Mouse (Mus musculus): ENCODE data around the gene Ror1. TPM values are rescaled to one million over a fixed set of nuclear protein-coding genes. Genes with fewer than 3 reads are reported as not detected.

Ror1 gene
- total RNA-seq, 2 experiments from 2014 or later: 0.56 to 0.95 TPM

DNA sequence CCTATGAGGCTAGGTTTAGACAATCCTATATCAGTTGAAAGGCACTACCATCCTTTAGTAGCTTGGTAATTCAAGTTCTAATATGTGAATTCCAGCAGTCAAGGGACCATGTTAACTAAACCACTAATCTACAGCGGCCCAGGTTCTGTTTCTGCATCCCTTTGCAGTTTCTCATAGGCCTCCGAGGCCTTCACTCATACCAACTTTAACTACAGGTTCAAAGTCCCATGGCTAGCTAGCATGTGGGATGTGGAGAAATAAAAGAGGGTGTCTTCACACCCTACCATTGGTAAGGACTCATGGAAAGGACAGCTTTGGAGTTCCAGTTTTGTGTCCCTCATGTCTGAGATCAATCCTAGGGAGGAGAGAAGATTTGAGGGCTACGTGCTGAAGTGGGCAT lies 60.1 kb downstream of the Ror1 start:
- no peak for DNase-seq (ENCODE audit: low spot score in 2 of 2)

- no peak for DNase-seq (ENCODE audit: low spot score in 2 of 2)
Observed at GRCm38 (mm10) chr4:100158401-100158800, 62.8 kb downstream of the Ror1 start.

- no peak for DNase-seq (ENCODE audit: low spot score in 2 of 2)
Observed at GRCm38 (mm10) chr4:100160156-100160555, 64.6 kb downstream of the Ror1 start.

GRCm38 (mm10) chr4:100165790-100166189 lies 70.2 kb downstream of the Ror1 start:
- DNase-seq (ENCODE audit: low spot score in 2 of 2): no peak

- no peak for DNase-seq (ENCODE audit: low spot score in 2 of 2)
Observed at GRCm38 (mm10) chr4:100166871-100167270, 71.3 kb downstream of the Ror1 start.

GRCm38 (mm10) chr4:100169683-100170082 lies 74.1 kb downstream of the Ror1 start:
- no peak for DNase-seq (ENCODE audit: low spot score in 2 of 2)

GRCm38 (mm10) chr4:100170161-100170650 lies 74.6 kb downstream of the Ror1 start:
- DNase-seq (ENCODE audit: low spot score in 2 of 2): no peak

GRCm38 (mm10) chr4:100170743-100171142 lies 75.2 kb downstream of the Ror1 start:
- no peak for DNase-seq (ENCODE audit: low spot score in 2 of 2)

GRCm38 (mm10) chr4:100171483-100171898 lies 75.9 kb downstream of the Ror1 start:
- DNase-seq (ENCODE audit: low spot score in 2 of 2): no peak

DNA sequence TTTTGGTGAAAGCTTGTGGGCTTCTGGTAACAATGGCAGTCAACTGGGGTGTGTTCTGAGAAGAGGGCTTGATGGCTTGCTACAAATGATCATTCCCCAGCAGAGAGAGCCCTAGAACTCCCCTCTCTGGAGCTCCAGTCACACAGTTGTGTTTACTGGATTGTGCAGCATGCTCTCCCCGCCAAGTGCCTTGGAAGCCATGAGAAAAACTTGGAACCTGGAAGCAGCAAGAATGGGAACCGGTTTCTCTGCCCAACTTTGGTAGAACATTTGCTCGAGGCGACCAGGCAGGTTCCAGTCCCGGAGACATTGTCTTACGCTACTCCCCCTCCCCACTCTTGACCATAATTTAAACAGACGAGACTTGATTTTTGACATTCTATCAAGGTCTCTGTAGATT lies 80.0 kb downstream of the Ror1 start:
- no peak for DNase-seq (ENCODE audit: low spot score in 2 of 2)

- DNase-seq (ENCODE audit: low spot score in 2 of 2): no peak
Observed at GRCm38 (mm10) chr4:100178316-100178715, 82.7 kb downstream of the Ror1 start.

DNA sequence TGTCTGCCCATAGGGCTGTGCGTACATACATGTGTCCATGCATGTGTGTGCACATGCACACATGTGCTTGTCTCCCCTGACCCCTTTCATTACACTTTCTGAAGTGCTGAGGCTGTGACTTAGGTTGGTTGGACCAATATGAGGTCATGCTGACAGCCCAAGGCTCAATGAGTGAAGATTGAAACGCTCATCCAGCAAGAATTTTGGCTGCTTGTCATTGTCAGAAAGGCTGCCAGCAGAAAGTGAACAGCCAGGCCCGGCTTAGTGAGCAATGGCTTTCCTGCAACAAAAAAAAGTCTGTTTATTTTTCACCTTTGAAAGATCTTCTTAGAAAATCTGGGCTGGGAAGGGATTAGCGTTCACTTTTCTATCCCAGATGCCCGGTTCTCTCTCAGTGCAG lies 86.1 kb downstream of the Ror1 start:
- no peak for DNase-seq (ENCODE audit: low spot score in 2 of 2)

DNA sequence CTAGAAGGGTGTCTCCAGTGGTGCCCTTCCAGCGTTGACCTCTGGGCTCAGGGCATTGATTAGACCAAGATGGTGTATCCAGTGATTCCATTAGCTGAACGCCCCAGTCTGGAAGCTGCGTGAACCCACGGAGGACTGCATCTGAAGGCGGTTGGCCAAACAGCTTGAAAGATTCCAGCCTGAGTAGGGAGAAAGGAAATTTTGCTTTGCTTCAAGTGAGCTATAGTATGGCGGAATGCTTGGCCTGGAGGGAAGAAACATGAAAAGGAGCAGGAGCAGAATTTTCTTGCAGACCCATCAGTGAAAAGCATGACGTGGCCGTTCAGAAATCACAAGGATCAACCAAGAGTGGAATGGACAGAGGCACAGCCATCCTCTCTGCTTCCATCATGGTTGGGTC lies 91.2 kb downstream of the Ror1 start:
- DNase-seq (ENCODE audit: low spot score in 2 of 2): no peak

GRCm38 (mm10) chr4:100187563-100188200 lies 92.1 kb downstream of the Ror1 start:
- DNase-seq (ENCODE audit: low spot score in 2 of 2): no peak

GRCm38 (mm10) chr4:100188201-100188699 lies 92.7 kb downstream of the Ror1 start:
- no peak for DNase-seq (ENCODE audit: low spot score in 2 of 2)

GRCm38 (mm10) chr4:100191483-100191882 lies 95.9 kb downstream of the Ror1 start:
- no peak for DNase-seq (ENCODE audit: low spot score in 2 of 2)

DNA sequence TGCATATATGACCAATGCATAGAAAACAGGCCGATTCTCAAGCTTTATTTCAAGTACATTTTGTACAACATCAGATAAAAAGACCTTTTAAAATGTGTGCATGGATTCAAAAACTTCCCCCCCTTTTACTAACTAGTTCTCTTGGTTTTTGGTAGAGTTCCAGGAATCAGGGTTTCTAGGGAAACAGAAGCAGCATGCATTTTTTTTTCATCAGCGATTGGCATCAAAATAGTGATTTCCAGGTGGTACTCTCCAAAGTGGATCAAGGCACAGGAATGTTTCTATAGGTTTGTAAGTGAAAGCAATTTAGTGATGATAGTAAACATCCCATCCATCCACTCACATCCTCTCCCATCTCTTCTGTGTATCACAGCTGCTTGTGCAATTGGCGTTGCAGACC lies 98.5 kb downstream of the Ror1 start:
- no peak for DNase-seq (ENCODE audit: low spot score in 2 of 2)

DNA sequence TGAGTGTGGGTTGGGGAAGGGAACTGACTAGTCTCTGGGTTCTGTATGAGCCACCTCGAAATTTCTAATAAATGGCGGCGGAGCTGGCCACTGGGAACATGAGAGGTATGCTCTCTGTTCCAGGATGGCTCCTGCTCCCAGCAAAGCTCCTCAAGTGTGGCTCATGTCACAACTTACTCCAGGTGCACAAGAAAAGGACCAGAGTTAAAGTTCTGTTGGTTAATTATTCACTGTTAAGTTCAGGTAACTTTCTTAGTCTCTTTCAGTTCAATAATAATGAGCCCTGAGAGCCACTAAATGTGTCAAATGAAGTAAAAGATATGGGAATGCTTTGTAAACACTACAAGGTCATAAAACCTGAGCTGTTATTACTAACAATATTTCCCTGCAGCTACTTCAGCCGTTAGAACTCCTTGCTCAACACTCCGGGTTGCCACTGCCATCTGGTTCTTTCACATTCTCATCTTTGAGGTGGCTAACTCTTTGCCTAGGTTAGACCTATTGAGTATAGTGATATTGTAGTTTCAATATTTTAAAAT lies 100.7 kb downstream of the Ror1 start:
- no peak for DNase-seq (ENCODE audit: low spot score in 2 of 2)

DNA sequence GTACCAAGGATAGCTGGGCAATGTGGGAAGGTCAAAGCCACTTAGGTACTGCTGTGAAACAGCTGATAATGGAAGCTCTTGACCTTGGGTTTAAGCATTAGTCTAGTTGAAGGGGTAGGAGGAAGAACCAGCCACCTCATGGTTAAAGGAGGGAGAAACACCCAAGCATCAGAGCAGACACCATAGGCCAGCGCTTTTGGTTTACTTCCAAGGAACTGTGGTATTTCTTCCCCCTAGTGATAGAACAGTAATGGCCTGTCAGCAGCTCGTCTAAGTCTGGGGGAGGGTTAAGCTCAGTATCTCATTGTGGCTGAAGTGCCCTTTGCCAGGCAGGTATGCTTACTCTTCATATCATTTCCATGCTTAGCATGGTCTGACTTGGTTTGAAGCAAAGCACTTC lies 102.7 kb downstream of the Ror1 start:
- DNase-seq (ENCODE audit: low spot score in 2 of 2): no peak

DNA sequence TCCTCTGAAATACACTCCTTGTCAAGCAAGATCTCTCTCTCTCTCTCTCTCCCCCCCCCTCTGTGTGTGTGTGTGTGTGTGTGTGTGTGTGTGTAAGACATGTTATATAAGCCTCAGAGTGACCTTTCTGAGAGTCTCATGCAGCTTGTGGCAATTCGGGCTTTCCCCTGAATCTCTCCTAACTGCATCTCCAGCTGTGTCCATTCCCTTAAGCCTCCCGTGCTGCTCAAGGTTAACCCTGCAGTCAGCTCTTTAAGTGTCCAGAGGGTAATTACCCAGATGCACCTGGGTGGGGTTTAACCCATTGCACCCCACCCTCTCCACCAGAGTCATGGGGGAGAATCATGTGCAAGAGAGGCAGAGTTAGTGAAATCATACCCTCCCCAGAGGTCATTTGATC lies 105.7 kb downstream of the Ror1 start:
- DNase-seq (ENCODE audit: low spot score in 2 of 2): no peak

- no peak for DNase-seq (ENCODE audit: low spot score in 2 of 2)
Observed at GRCm38 (mm10) chr4:100203066-100203465, 107.5 kb downstream of the Ror1 start.

GRCm38 (mm10) chr4:100203688-100204087 lies 108.1 kb downstream of the Ror1 start:
- DNase-seq (ENCODE audit: low spot score in 2 of 2): no peak

DNA sequence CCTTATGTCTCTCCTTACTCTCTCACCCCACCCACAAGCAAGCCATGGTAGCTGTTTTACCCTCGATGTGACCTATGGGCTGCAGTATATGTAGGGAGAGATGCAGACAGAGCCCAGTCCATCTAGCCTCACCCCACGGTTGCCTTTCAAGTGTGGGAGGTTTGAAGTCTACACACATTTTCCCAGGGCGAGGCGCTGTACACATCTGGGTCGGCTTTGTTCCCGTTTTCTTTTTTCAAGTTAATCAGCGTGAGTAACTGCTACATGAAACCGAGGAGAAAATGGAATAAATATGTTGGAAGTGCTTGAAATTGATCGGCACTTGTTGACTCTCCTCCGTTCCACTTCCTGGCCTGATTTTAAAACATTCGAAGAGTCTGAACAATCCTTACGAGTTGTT lies 108.8 kb downstream of the Ror1 start:
- no peak for DNase-seq (ENCODE audit: low spot score in 2 of 2)
